Mouse (Mus musculus): ENCODE measurements around the gene Lin37. TPM values are rescaled to one million over a fixed set of nuclear protein-coding genes. Genes with fewer than 3 reads are reported as not detected.

Gene Lin37
- 10 to 100 TPM; 14.8 to 17.1 TPM for total RNA-seq (2021)

DNA sequence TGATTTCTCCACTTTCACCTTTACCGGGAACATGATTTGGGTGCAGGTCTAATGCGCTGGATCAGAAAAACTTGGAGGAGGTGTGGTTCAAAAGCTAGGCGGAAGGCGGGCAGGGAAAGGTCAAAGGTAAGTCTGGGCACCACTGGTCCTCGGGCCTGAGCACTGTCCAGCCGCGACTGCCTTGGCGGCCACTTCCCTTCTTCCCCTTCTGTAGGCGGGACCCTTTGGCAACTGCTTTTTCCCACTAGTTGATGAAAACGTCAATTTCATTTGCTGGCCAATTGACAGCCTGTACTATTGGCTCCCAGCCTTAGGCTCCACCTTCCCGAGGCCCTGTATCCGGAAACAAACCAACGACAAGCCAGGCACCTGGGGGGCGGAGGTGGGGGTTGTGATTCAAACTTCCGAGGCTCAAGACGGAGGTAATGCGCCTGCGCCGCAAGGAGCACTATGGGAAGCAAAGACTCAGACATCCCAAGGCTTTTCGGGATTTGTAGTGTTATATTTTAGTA is at the start of gene Lin37:
TSS of gene Lin37 (minus strand) at position 396 of the 512 bp plus-strand sequence.
- peak; percentile 96 for DNase-seq

DNA sequence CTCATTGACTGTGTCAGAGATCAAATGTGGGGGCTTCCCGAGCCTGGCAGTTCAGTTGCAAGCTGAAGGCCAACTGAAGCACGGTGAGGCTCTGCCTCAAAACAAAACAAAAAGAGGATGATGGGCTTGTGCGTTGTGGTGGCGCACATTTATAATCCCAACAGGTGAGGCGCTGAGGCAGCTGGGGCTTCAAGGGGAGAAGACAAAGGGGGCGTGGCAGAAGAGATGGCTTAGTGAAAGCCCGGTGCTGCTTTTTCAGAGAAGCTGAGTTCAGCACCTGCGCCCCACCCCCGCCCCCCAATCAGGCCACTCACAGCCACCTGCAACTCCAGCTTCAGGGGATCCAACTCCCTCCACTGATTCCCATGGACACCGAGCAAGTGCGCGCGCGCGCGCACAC is 48.8 kb upstream of the Lin37 start:
- DNase-seq: no peak

DNA sequence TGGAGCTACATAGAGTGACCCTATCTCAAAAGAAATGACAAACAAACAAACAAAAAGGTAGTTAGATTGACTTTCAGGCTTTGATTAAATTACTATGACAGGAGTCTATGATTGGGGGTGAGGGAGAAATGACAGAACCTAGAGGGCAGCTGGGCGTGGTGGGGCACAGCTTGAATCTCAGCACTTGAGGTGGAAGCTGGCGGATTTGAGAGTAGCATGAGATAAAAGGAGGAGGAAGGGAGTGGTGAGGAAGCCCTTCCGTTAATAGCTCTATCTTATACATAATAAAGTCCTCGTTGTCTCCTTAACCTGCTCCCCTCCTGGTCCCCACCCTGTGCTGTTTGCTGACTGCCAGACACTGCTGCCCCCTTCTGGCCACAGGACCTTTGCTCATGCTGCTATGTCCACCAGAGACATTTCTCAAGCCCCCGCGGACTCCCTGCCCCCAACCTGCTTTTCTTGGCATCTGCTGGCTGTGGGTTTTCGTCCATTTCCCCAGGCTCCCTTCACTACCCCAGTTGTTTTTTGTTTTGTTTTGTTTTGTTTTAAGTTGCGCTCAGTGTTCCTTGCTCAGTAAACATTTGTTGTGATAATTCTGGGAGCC is 48.2 kb upstream of the Lin37 start:
- peak; percentile 73 for DNase-seq

DNA sequence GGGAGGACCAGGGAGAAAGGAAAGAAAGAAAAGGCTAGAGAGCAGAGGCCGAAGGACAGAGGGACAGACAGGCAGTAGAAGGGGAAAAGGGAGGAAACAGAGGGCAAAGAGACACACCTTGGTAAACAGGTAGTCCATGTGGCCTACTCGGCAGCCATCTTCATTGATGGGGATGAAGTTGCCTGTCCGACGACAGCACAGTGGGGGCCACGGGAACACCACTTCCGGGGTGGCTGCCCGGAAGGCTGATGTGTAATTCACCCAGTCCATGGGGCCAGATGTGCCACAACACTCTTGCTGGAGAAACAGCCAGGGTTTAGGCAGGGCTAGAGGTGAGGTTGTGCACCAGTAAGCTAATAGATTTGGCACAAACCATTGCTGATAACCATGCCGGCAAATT is 45.3 kb upstream of the Lin37 start:
- DNase-seq: no peak

DNA sequence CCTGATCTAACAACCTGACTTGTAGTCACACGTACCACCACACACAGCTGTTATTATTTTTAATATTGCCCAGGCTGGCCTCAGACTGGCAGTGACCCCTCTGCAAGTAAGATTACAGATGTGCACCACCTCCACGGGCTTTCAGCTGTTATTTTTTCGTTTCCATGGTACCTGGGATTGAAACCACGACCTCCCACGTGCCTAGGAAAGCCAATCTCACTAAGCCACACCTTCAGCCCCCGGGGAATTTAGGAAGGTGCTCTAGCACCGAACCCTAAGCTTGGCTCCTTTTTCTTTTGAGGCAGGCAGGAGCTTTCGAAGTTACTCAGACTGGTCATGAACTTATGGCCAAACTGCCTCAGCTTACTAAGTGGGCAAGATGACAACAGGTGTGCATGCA is 44.8 kb upstream of the Lin37 start:
- no peak for DNase-seq

DNA sequence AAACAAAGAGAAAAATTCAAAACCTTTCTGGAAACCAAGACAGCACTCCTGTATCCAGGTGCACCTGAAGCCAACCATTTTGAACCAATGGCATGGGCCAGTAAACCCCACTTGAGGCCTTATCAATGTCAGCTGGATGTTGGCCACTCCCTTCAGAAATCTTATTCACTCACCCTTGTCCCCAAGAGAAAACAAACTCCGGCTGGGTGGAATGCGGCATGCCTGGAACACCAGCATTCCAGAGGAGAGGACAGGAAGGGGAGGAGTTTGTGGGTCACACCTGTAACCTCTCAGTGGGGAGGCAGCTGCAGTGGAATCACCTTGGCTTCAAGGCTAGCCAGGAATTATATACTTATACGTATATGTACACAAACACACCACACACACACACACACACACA is 42.9 kb upstream of the Lin37 start:
- DNase-seq: no peak

DNA sequence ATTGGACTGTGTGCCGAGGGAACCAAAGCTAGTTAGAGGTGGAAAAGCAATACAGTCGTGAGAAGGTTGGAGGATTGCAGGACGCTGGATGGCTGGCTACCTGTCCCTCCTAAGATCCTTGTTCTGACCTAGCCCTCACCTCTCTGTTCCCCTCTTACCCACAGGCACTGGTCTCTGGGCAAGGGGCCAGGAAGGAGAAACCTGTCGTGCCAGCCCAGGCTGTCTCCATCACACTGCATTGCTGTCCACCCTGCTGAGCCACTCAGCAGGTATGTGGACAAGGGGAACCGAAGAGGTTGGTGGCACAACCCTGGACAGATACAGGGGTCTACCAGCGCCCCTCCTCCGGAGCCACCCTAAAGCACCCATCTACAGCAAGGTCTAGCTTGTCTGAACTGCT is 41.0 kb upstream of the Lin37 start:
- DNase-seq: no peak

DNA sequence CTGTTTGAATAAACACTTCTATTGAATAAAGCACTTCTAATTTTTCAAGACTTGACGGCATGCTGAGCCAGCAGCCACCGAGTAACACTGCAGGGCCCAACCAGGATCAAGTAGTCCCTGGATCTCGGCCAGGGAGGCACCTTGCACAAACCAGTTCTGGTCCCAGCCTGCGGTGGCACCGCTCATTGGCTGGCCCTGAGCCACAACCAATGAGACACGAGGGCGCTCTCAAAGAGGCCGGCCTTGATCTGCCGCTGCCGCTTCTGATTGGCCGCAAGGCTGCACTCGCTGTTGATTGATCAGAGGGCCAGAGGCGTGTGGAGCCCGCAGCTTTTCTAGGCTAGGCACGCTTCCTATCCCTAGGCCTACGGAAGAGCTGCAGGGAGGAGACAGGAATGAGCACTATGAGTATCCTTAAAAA is 40.3 kb upstream of the Lin37 start:
- DNase-seq: peak; percentile 93

DNA sequence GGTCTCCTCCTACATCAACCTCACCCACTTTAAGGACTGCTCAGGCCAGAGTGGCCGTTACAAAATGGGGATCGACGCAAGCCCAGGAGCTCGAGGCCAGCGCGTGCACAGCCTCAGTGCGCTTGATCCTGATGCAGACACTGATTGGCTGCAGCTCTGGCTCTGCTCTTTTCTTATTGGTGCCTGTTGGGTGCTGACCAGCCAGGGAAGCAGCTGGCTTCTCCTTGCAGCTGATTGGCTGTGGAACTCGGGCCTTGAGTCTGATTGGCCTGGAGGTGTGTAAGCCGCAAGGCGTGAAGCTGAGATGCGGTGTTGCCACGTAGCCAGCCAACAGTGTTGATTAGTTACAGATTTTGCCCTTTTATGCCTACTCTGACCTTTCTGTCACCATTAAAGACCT is 39.1 kb upstream of the Lin37 start, which contains the start of gene Zbtb32:
TSS of gene Zbtb32 (minus strand) at position 124 of the 400 bp plus-strand sequence.
- no peak for DNase-seq

DNA sequence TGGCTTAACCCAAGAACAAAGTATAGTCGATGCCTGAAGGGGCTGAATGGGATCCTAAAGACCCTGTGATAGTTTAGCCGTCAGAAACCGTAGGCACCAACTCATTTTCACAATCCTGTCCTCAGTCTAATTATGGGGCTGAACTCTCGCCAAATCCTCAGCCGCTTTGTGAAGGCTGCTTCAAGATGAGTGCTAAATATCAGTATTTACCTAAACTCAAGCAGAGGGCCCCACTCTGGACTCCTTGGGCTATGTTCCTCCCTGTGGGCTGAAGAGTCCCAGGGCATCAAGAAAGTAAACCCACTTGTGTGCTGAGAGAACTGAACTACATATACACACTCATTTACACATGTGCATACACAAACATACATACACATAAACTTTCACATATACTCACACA is 37.2 kb upstream of the Lin37 start:
- no peak for DNase-seq

DNA sequence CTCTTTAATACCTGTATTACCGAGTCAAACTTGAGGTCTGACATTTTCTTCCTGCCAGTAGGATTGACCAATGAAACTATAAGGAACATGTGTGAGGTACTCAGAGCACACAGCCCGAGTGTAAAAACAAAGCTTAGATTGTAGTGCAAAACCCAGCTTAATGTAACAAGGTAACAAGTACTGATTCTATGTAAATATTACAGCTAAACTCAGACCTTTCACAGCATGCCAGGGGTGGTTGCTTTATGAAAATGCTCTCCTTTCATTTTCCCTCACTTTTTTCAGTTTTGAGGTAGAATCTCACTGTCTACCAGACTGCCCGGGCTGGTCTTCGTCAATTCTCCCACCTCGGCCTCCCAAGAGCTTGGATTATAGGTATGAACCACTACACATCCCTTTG is 36.5 kb upstream of the Lin37 start:
- DNase-seq: no peak

DNA sequence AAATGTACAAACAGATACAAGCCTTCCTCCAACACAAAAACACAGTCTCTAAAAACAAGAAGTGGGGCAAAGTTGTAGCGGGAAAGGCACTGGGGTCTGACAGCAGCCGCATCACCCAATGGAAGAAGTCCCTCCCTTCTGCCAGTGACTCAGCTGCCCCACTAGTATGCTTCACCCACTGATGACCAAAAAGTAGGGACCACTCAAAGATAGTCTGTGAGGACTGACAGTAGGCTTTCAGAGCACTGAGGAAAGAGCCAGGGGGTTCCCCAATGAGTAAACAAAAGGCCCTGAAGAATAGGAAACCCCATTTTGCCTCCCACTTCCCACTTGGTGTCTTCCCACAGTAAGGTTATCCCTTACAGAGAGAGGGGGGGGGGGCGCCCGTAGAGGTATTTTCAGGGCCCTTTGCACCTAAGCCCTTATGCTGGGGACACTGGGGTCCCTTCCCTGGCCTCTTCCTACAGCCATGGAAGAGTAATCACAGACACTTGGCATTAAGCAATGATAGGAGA is 34.9 kb upstream of the Lin37 start:
- no peak for DNase-seq

DNA sequence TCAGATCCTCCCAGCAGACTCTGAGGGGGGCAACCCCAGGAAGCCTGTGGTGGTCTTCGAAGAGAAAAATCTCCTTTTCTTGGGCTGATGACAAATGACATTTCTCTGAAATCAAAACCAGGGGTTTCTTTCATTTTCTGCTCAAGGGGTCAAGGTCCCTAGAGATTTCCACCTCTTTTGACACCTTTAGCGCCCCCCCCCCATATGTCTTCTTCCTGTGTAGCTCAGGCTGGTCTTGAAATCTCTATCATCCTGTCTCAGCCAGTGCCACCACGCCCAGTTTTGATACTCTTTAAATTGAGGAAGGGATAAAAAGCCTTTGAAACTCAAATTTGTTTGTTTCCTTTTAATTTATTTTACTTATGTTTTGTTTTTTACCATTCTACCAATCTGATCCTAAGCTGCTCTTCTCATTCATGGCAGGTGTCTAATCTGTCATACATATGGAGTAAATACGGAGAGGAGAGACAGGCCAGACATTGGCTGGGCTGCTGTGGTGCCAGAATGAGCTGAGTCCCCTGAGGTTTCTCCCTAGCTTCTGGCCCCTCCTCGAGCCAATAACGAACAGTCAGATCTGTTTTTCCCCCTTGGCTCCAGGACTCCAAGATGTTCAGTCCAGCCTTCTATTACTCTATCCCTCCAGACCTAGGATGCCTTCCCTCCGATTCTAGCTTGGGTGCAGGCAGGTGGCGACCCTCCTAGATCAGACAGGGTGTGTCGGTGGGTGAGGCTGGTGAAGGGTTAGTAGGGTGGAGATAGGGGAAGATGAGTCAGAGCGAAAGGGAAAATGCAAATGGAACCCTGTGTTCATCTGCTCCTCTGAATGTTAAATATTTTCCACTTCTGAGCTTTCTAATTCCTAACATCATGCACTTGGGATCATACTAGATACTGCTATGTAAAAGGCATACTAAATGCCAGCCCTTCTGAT is 34.2 kb upstream of the Lin37 start:
- no peak for DNase-seq

DNA sequence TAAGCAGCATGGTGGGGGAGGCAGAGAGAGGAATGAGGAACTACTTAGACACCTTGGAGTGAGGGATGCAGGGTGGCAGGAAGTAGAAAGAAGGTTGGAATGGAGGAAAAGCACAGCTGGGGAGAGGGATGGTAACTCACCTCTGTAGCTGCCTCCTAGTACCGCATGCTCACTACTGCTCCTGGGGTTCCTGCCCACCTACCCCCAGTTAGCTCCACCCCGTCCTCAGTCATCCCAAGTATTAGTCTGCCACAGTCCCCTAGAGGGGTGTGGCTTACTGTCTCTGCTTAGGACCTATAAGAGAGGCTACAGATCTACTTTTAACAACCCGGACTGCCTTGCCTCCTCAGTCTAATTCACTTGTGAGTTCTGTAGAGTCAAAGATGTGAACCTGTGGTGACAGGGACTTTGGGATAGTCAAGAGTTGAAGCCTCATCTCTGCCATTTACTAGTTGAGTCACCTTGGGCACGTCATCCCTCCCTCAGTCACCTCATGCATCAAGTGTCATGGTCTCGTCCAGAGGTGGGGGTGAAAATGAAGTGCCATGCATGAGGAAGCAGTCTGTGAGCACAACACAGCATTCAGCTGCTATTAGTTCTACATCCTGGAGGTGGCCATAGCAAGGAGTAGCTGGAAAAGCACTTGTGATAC is 33.3 kb upstream of the Lin37 start:
- no peak for DNase-seq

DNA sequence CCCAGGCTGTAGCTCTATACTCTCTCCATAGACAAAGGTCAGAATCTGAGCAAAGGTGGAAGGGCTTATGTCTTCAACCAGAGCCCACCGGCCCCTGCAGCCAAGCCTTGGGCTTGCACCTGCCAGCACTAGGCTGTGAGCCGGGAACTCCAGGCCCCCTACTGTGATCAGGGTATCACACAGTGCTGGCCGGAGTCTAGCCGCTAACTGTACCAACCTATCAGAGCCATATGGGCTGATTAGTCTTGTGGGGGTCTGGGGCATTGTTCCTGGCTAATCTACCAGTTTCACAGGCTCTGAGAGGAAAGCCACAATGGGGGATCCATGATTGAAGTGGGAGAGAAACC is 31.9 kb upstream of the Lin37 start:
- no peak for DNase-seq

DNA sequence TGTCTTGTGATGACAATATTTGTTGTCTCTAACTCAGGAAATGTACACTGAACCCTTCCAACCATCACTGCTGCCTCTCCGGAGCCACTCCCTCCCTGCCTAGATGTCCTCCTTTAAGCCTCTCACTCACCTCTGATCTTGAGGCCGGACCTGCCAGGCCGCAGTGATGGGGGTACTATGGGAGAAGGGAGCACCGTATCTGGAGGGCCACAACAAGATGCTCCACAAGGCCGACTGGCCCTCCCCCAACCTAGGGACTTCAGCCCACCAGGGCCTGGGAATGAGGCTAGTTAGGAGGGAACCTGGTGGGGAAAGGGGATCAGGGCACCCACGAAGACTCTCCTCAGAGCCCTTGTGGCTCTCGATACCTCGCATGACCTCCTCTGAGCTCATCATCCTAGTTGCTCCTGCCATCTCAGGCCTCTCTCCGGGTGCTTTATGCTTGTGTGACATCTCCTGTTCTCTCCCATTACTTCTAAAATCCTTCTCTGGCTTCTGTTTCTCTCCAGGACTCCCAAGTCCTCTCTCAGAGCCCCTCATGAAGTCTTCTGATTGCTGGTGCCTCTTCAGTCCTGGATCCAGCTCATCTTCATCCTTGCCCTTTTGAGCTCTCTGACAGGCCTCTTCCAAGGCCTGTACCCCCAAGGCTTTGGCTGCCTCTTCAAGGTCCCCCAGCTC is 31.4 kb upstream of the Lin37 start:
- no peak for DNase-seq

DNA sequence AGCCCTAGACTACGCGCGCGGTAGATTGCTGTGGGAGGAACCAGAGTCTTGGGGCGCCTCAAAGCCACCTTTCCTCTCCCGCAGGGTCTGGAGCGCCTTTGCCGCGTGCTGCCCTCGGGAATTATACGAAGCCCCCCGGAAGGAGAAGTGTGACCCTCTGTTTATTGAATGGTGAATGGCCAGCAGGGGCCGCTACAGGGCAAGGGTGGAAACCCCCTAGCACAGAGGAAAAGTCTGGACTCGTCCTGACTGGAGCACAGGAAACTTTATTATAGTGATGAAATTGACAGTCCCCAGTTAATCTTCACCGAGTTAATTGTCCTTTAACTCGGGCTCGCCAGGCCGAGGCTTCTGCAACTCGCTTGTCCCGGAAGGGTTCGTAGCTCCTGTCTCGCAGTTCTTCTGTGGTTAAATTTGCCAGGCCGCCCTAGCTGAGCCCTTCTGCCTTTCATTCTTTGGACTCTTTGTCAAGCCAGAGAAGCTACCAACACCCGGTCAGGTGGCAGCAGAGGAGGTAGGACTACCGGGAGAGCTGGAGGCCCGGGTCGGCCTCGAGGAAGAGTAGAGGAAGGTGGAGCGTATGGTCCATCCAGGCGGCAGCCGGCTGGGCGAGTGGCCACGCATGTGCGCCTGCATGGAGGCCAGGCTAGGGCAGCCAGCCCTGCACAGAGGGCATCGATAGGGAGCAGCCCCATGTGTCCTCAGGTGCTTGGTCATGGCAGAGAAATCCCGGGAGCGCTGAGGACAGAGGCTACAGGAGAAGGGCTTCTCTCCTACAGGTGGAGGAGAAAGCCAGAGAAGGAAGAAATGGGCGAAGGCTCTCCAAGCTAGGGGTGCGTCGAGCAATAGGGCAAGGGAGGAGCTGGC is 30.0 kb upstream of the Lin37 start:
- peak; percentile 91 for DNase-seq

DNA sequence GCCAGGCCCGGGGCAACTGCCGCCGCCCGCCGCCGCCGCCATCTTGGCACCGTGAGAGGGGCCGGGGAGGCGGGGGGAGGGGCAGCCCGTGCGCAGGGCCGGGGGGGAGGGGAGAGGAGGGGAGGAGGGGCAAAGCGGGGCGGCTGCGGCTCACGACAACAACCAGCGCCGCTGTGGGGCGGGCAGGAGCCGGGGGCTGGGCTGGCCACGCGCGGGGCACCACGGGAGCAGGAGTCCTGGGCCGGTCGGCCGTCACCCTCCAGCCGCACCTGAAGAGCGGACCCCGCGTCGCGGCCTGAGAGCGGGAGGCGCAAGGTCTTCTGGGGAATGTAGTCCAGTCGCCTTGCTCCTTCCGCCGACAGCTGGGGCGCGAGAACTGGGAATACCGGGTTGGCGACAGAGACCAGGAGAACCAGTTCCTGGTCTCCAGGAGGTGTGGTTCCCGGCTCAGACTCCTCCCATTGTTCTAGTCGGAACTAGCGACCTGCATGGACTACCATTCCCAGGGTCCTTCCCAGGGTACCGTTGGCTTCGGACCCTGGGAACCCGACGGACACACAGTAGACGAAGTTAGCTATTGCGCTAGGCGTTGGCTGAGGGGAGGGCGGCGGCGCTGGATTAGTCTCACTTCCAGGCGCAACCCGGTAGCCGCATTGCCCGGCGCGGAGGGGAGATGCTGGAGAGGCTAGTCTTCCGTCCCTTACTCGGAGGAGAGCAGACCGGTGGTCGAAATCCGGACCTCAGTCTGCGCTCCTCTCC is 29.2 kb upstream of the Lin37 start, which contains the start of gene Kmt2b:
TSS of gene Kmt2b (minus strand) at position 51 of the 759 bp plus-strand sequence.
- DNase-seq: peak; percentile 96

DNA sequence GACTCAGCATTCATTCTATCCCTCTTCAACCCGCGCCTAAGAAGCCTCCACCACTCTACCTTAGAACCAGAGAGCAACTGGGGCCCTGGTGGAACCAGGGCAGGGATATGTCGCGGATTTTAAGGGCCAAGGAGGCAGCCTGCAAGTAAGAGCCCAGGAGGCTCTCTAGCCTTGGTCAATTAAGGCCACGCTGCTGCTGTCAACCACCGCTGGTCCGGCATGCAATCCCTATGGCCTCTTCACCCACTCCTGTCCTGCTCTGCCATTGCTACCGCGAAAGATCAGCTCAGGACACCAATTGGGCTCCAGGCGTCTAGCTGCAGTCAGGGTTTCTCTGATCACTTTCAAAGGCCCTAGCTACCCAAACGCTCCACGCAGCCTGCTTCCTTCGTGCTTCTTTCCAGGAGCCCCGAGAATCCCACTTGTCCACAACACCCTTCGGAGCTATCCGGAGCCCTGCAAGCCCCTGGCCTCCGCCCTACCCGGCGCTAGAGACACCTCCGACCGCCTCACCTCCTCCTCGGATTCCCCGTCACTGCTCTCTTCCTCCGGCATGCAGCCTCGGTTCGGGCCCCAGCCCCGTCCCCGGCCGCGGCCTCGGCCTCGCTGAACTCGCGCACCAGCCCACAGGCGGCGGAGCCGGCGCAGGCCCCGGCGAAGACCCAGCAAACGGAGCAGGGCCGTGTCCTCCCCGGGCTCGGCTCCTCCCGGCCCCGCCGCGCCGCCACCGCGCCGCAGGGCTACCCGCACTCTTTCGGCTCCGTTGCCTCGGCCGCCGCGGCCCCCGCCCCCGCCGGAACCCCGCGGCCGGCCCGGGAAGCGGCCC is 28.4 kb upstream of the Lin37 start:
- peak; percentile 65 for DNase-seq
